In the genomic region with DNA sequence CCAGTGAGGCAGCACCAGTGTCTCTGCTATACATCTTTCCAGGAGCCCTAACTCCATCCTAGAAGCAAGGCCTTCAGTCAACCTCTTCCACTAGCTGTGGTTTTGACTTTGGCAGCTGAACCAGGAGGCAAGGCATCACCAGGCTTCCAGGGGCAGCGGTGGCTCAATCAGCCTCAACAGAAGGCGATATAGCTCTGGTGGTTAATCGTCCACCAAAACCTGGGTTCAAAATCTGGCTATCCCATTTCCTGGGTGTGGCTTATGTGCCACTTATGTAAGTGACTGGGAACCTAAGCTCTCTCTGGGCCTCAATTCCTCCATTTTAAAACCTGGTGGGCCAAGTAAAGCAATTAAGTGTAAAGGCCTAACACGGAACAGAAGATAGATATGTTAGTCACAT, we compare ENCODE assay signal across 8 mouse cellular contexts. TPM values are rescaled to one million over a fixed set of nuclear protein-coding genes. Genes with fewer than 3 reads are reported as not detected.
DNase-seq lines count a peak whose midpoint lies in the region; ATAC-seq lines count a peak whose summit lies in the region.

No protein-coding gene starts in this region.

- peaks cover 47% of the 10 kb centered on the region for H3K36me3 ChIP-seq in heart, embryonic 15.5 days
- peaks cover 56% of the 10 kb centered on the region for H3K36me3 ChIP-seq in hindbrain, embryonic 10.5 days
- H3K36me3 ChIP-seq in midbrain, embryonic 10.5 days, result peaks cover 50% of the 10 kb centered on the region

- H3K4me3 ChIP-seq in heart, embryonic 15.5 days, result peak overlapping the region; percentile 86
- peak overlapping the region; percentile 89 for H3K4me3 ChIP-seq in hindbrain, embryonic 10.5 days
- peak overlapping the region; percentile 88 for H3K4me3 ChIP-seq in midbrain, embryonic 10.5 days

- no peak for ATAC-seq in heart, embryonic 15.5 days (replicated peaks; ENCODE audit: insufficient number of reproducible peaks, insufficient read depth, low FRiP score, low read depth)
- no peak for ATAC-seq in CD4-positive, CD25-positive, alpha-beta regulatory T cell, adult 4 months

- H3K9ac ChIP-seq in heart, embryonic 15.5 days, result peak overlapping the region; percentile 96

- DNase-seq in heart, adult 18-20 months, result no peak
- DNase-seq in MEL-GATA-1-ER (ENCODE audit: extremely low read depth, low read depth), result peak; percentile 33
- no peak for DNase-seq in hindbrain, embryonic 10.5 days (ENCODE audit: low spot score)
- DNase-seq in midbrain, embryonic 10.5 days (ENCODE audit: low spot score), result no peak
- DNase-seq in frontal cortex, postnatal 25 days (ENCODE audit: low spot score in 2 of 2), result no peak
- DNase-seq in thymus, postnatal 10 days (ENCODE audit: low spot score in 2 of 2), result no peak

- 54% methylated on average over 4 of the region's 4 CpGs for WGBS in heart, embryonic 15.5 days
- WGBS in hindbrain, embryonic 10.5 days, result 87% methylated on average over 4 of the region's 4 CpGs
- WGBS in midbrain, embryonic 10.5 days, result 84% methylated on average over 4 of the region's 4 CpGs

- peak overlapping the region; percentile 84 for H3K4me2 ChIP-seq in heart, embryonic 15.5 days

- H3K9me3 ChIP-seq in heart, embryonic 15.5 days (replicated peaks), result no peaks in the 10 kb centered on the region
- H3K9me3 ChIP-seq in hindbrain, embryonic 10.5 days, result no peaks in the 10 kb centered on the region
- H3K9me3 ChIP-seq in midbrain, embryonic 10.5 days (replicated peaks), result no peaks in the 10 kb centered on the region

- peaks cover 38% of the 10 kb centered on the region for H3K4me1 ChIP-seq in heart, embryonic 15.5 days (replicated peaks)
- peaks cover 29% of the 10 kb centered on the region for H3K4me1 ChIP-seq in hindbrain, embryonic 10.5 days (replicated peaks)
- H3K4me1 ChIP-seq in midbrain, embryonic 10.5 days, result peaks cover 27% of the 10 kb centered on the region

- H3K27ac ChIP-seq in heart, embryonic 15.5 days, result peak overlapping the region; percentile 92
- peak overlapping the region; percentile 98 for H3K27ac ChIP-seq in hindbrain, embryonic 10.5 days
- H3K27ac ChIP-seq in midbrain, embryonic 10.5 days (replicated peaks), result peak overlapping the region; percentile 99

- no peaks in the 10 kb centered on the region for H3K27me3 ChIP-seq in heart, embryonic 15.5 days
- H3K27me3 ChIP-seq in hindbrain, embryonic 10.5 days (ENCODE audit: insufficient read depth, poor library complexity, severe bottlenecking), result peaks cover 5% of the 10 kb centered on the region; the same call in 1 of the 2 replicates
- H3K27me3 ChIP-seq in midbrain, embryonic 10.5 days (ENCODE audit: low read depth, poor library complexity, severe bottlenecking), result no peaks in the 10 kb centered on the region

RNA-seq across cellular contexts. Expression of a gene that starts 3.3 kb away (rescaled TPM):
- 3,799 and 4,649 TPM in 2 replicates for polyA plus RNA-seq in heart, embryonic 15.5 days (2015; fragmentation: Nextera tagmentation; extraction: Ambion mirVana)
- total RNA-seq in heart, adult 18-20 months (2021), result 1,000 to 10,000 TPM; 5,748 to 6,764 TPM
- polyA plus RNA-seq in hindbrain, embryonic 10.5 days (2016; fragmentation: Nextera tagmentation; extraction: Ambion mirVana), result 1.5 and 4.3 TPM in 2 replicates
- polyA plus RNA-seq in midbrain, embryonic 10.5 days (2016; fragmentation: Nextera tagmentation; extraction: Ambion mirVana), result 0.80 and 1.1 TPM in 2 replicates
- not detected for polyA plus RNA-seq in CD4-positive, CD25-positive, alpha-beta regulatory T cell, adult 4 months (2017; shearing (Covaris generic))

RNA-seq across cellular contexts. Expression of a gene that starts 11.9 kb away (rescaled TPM):
- polyA plus RNA-seq in heart, embryonic 15.5 days (2015; fragmentation: Nextera tagmentation; extraction: Ambion mirVana), result 287 and 381 TPM in 2 replicates
- 100 to 1,000 TPM; 118 to 119 TPM for total RNA-seq in heart, adult 18-20 months (2021)
- 432 and 459 TPM in 2 replicates for polyA plus RNA-seq in hindbrain, embryonic 10.5 days (2016; fragmentation: Nextera tagmentation; extraction: Ambion mirVana)
- polyA plus RNA-seq in midbrain, embryonic 10.5 days (2016; fragmentation: Nextera tagmentation; extraction: Ambion mirVana), result 391 and 448 TPM in 2 replicates
- 100 to 1,000 TPM; 151 to 190 TPM for polyA plus RNA-seq in CD4-positive, CD25-positive, alpha-beta regulatory T cell, adult 4 months (2017; shearing (Covaris generic))

RNA-seq across cellular contexts. Expression of a gene that starts 12.8 kb away (rescaled TPM):
- polyA plus RNA-seq in heart, embryonic 15.5 days (2015; fragmentation: Nextera tagmentation; extraction: Ambion mirVana), result 0.60 and 0.83 TPM in 2 replicates
- 10 to 100 TPM; 13.5 to 15.7 TPM for total RNA-seq in heart, adult 18-20 months (2021)
- 0.78 and 0.91 TPM in 2 replicates for polyA plus RNA-seq in hindbrain, embryonic 10.5 days (2016; fragmentation: Nextera tagmentation; extraction: Ambion mirVana)
- polyA plus RNA-seq in midbrain, embryonic 10.5 days (2016; fragmentation: Nextera tagmentation; extraction: Ambion mirVana), result 0.51 and 1.0 TPM in 2 replicates
- not detected for polyA plus RNA-seq in CD4-positive, CD25-positive, alpha-beta regulatory T cell, adult 4 months (2017; shearing (Covaris generic))

RNA-seq across cellular contexts. Expression of a gene that starts 36.4 kb away (rescaled TPM):
- 43.7 and 46.8 TPM in 2 replicates for polyA plus RNA-seq in heart, embryonic 15.5 days (2015; fragmentation: Nextera tagmentation; extraction: Ambion mirVana)
- 10 to 100 TPM; 63.2 to 64.1 TPM for total RNA-seq in heart, adult 18-20 months (2021)
- 23.0 and 25.7 TPM in 2 replicates for polyA plus RNA-seq in hindbrain, embryonic 10.5 days (2016; fragmentation: Nextera tagmentation; extraction: Ambion mirVana)
- polyA plus RNA-seq in midbrain, embryonic 10.5 days (2016; fragmentation: Nextera tagmentation; extraction: Ambion mirVana), result 18.0 and 23.7 TPM in 2 replicates
- 1 to 10 TPM in 1 of 2 experiments, under 1 TPM in 1; 0.91 to 2.7 TPM for polyA plus RNA-seq in CD4-positive, CD25-positive, alpha-beta regulatory T cell, adult 4 months (2017; shearing (Covaris generic))

RNA-seq across cellular contexts. Expression of a gene that starts 46.3 kb away (rescaled TPM):
- polyA plus RNA-seq in heart, embryonic 15.5 days (2015; fragmentation: Nextera tagmentation; extraction: Ambion mirVana), result 7.9 and 8.3 TPM in 2 replicates
- total RNA-seq in heart, adult 18-20 months (2021), result 1 to 10 TPM; 4.2 to 5.1 TPM
- polyA plus RNA-seq in hindbrain, embryonic 10.5 days (2016; fragmentation: Nextera tagmentation; extraction: Ambion mirVana), result 12.7 and 13.1 TPM in 2 replicates
- polyA plus RNA-seq in midbrain, embryonic 10.5 days (2016; fragmentation: Nextera tagmentation; extraction: Ambion mirVana), result 13.4 and 13.5 TPM in 2 replicates
- polyA plus RNA-seq in CD4-positive, CD25-positive, alpha-beta regulatory T cell, adult 4 months (2017; shearing (Covaris generic)), result 10 to 100 TPM; 11.8 to 12.2 TPM

Comparison
In these comparisons a context has a peak if more than half of its experiments do, and no peak if none do; other contexts are left out.
1. RNA of a gene that starts 3.3 kb away (polyA plus RNA-seq): 3,799 to 4,649 TPM in heart, embryonic 15.5 days; 1.5 to 4.3 TPM in hindbrain, embryonic 10.5 days, 0.80 to 1.1 TPM in midbrain, embryonic 10.5 days and not detected in CD4-positive, CD25-positive, alpha-beta regulatory T cell, adult 4 months; every median in the first group is over 100 times any median in the second.
2. Peak in every context shown above with its lines, with median percentiles within 50 percentile points of each other: H3K27ac ChIP-seq and H3K4me3 ChIP-seq.